Mouse (Mus musculus): ENCODE measurements at regions not wholly inside any gene's neighbourhood (a gene's known extent, or its start where the extent isn't known, plus 50 kb on each side); places are given as distances from the start of the nearest gene placed in this dataset.

DNA sequence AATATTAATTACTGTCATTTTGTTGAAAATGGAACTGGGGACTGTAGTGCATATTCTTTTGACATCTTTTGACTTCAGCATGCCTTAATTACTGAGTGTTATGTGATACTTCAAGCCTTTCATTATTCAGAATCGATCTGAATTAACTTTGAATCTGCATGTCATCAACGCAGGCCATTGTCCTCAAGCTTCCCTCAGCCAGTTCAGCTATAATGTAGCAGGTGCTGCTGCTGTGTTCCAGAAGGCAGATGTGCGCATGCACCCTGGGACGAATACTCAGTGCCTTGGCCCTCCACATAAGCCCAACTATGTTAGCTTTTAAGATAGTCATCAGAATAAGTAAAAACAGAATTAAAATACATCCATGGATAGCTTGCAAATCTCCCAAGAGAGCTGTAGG is 1466.4 kb downstream of the 4930444P10Rik start:
- DNase-seq (ENCODE audit: low read depth, low spot score): no peak
- TF ChIP-seq MAX (IDR thresholded peaks at IDR 0.05; ENCODE audit: low read length) (no peak), MAFK (IDR thresholded peaks at IDR 0.05; ENCODE audit: borderline replicate concordance, low read depth, low read length) (no peak), ZNF384 (IDR thresholded peaks at IDR 0.05; ENCODE audit: low read depth, low read length) (no peak), KAT2A (conservative IDR thresholded peaks at IDR 0.05; ENCODE audit: low read depth, low read length) (no peak), MYB (IDR thresholded peaks at IDR 0.05; ENCODE audit: low read depth, low read length) (no peak), CHD2 (IDR thresholded peaks at IDR 0.05; ENCODE audit: low read length) (no peak)
- Histone ChIP-seq H3K27me3 (ENCODE audit: control insufficient read depth in 1 of 2, insufficient read depth in 2 of 2, low read length in 2 of 2) (no peaks in the 10 kb centered on the region), H3K36me3 (ENCODE audit: control insufficient read depth in 1 of 2, insufficient read depth in 2 of 2, low read length in 2 of 2) (no peaks in the 10 kb centered on the region), H3K9me3 (replicated peaks; ENCODE audit: insufficient read depth, low read length) (no peaks in the 10 kb centered on the region), H3K4me1 (ENCODE audit: control insufficient read depth in 1 of 2, insufficient read depth in 2 of 2, low read length in 2 of 2) (no peaks in the 10 kb centered on the region), H3K79me2 (ENCODE audit: control insufficient read depth, insufficient read depth, low read length, poor library complexity) (no peaks in the 10 kb centered on the region), H3K4me3 (ENCODE audit: control insufficient read depth in 1 of 2, insufficient read depth in 1 of 2, low read depth in 2 of 2, low read length in 2 of 2) (no peak overlapping the region), H3K27ac (ENCODE audit: control insufficient read depth, low read depth, low read length) (no peak overlapping the region), H3K9ac (ENCODE audit: control insufficient read depth, low read depth, low read length, poor library complexity, severe bottlenecking) (no peak overlapping the region)

DNA sequence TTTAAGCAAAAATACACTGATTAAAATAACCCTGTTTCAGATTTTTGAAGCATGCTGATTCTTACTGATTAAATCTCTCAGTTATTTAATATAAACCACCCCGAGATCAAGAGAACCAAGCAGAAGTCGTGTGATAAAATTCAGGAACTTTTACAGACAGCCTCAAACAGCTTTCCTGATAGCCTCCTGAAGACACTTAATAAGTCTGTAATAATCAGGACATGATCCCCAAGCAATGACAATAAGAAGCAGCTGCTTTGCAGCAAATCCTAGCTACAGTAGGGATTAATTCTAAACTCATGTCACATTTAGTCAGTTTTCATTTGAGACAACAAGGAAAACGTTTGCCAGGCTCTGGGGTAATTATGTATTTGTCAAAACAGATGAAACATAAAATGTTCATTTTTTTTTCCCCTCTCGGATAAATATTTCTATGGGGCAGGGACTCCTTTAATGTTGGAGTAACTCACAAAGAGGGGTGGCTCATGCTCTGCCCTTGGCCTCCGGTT is 1472.1 kb downstream of the 4930444P10Rik start:
- no peak for DNase-seq (ENCODE audit: low read depth, low spot score)
- H3K36me3 ChIP-seq (ENCODE audit: control insufficient read depth in 1 of 2, insufficient read depth in 2 of 2, low read length in 2 of 2): no peaks in the 10 kb centered on the region
- no peaks in the 10 kb centered on the region for H3K9me3 ChIP-seq (replicated peaks; ENCODE audit: insufficient read depth, low read length)
- H3K79me2 ChIP-seq (ENCODE audit: control insufficient read depth, insufficient read depth, low read length, poor library complexity): no peaks in the 10 kb centered on the region
- no peak overlapping the region for H3K9ac ChIP-seq (ENCODE audit: control insufficient read depth, low read depth, low read length, poor library complexity, severe bottlenecking)
- H3K4me3 ChIP-seq (ENCODE audit: control insufficient read depth in 1 of 2, insufficient read depth in 1 of 2, low read depth in 2 of 2, low read length in 2 of 2): no peak overlapping the region
- H3K27me3 ChIP-seq (ENCODE audit: control insufficient read depth in 1 of 2, insufficient read depth in 2 of 2, low read length in 2 of 2): no peaks in the 10 kb centered on the region
- H3K4me1 ChIP-seq (ENCODE audit: control insufficient read depth in 1 of 2, insufficient read depth in 2 of 2, low read length in 2 of 2): no peaks in the 10 kb centered on the region
- TF ChIP-seq TBP (IDR thresholded peaks at IDR 0.05; ENCODE audit: low read depth, low read length): no peak
- no peak for TF ChIP-seq MAX (IDR thresholded peaks at IDR 0.05; ENCODE audit: low read length)
- H3K27ac ChIP-seq (ENCODE audit: control insufficient read depth, low read depth, low read length): no peak overlapping the region

DNA sequence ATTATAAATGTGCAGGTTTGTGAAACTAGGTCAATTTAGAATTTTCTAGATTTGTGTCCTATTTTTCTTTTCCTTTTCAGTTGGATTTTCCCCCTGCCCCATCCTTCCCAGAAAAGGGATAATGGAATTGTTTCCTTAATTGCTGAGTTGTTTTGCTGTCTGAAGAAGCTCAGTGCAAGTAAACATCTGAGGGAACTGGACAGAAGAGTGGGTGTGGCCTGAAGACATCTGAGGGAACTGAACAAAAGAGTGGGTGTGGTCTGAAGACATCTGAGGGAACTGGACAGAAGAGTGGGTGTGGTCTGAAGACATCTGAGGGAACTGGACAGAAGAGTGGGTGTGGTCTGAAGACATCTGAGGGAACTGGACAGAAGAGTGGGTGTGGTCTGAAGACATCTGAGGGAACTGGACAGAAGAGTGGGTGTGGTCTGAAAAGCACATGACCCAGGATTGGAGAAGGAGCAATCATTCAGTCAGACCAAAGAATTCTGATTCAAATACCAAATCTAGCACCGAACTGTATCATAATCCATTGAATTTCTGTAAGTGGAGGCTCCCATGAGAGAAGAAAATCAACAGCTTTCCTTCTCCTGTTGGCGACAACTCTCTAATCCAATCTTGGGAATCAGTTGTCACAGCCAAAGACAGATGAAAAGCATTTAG is 1479.8 kb downstream of the 4930444P10Rik start:
- H3K36me3 ChIP-seq (ENCODE audit: control insufficient read depth in 1 of 2, insufficient read depth in 2 of 2, low read length in 2 of 2): no peaks in the 10 kb centered on the region
- H3K4me3 ChIP-seq (ENCODE audit: control insufficient read depth in 1 of 2, insufficient read depth in 1 of 2, low read depth in 2 of 2, low read length in 2 of 2): no peak overlapping the region
- no peaks in the 10 kb centered on the region for H3K79me2 ChIP-seq (ENCODE audit: control insufficient read depth, insufficient read depth, low read length, poor library complexity)
- H3K27ac ChIP-seq (ENCODE audit: control insufficient read depth, low read depth, low read length): no peak overlapping the region
- no peak for TF ChIP-seq POLR2A (IDR thresholded peaks at IDR 0.05; ENCODE audit: control insufficient read depth in 1 of 2, insufficient read depth in 1 of 2, low read depth in 1 of 2, low read length in 2 of 2, poor library complexity in 1 of 2)
- TF ChIP-seq E2F4 (IDR thresholded peaks at IDR 0.05; ENCODE audit: borderline replicate concordance, low read depth, low read length): no peak
- no peak for TF ChIP-seq ELF1 (IDR thresholded peaks at IDR 0.05; ENCODE audit: low read depth, low read length)
- no peak for TF ChIP-seq RAD21 (IDR thresholded peaks at IDR 0.05; ENCODE audit: low read depth, low read length)
- no peak for TF ChIP-seq CHD2 (IDR thresholded peaks at IDR 0.05; ENCODE audit: low read length)
- TF ChIP-seq SIN3A (IDR thresholded peaks at IDR 0.05; ENCODE audit: low read length): no peak
- TF ChIP-seq CHD1 (IDR thresholded peaks at IDR 0.05; ENCODE audit: low read depth, low read length): no peak
- TF ChIP-seq SMC3 (IDR thresholded peaks at IDR 0.05; ENCODE audit: low read depth, low read length): no peak
- TF ChIP-seq TCF12 (IDR thresholded peaks at IDR 0.05; ENCODE audit: low read depth, low read length): no peak
- TF ChIP-seq MYB (IDR thresholded peaks at IDR 0.05; ENCODE audit: low read depth, low read length): no peak
- TF ChIP-seq MAZ (IDR thresholded peaks at IDR 0.05; ENCODE audit: low read depth, low read length): no peak
- H3K27me3 ChIP-seq (ENCODE audit: control insufficient read depth in 1 of 2, insufficient read depth in 2 of 2, low read length in 2 of 2): no peaks in the 10 kb centered on the region
- H3K4me1 ChIP-seq (ENCODE audit: control insufficient read depth in 1 of 2, insufficient read depth in 2 of 2, low read length in 2 of 2): no peaks in the 10 kb centered on the region
- H3K9me3 ChIP-seq (replicated peaks; ENCODE audit: insufficient read depth, low read length): no peaks in the 10 kb centered on the region
- no peak for DNase-seq (ENCODE audit: low read depth, low spot score)
- H3K9ac ChIP-seq (ENCODE audit: control insufficient read depth, low read depth, low read length, poor library complexity, severe bottlenecking): no peak overlapping the region

Data from MEL (cell line).